Mouse (Mus musculus) adipocyte (in vitro differentiated cells): ENCODE measurements around the gene Shisa4.

Experiments
- DNase-seq: peaks from one replicate; pipeline ENCODE4 v3.0.0-alpha.2; 2016; ENCODE audit warnings: low spot score

Shisa4 gene

DNA sequence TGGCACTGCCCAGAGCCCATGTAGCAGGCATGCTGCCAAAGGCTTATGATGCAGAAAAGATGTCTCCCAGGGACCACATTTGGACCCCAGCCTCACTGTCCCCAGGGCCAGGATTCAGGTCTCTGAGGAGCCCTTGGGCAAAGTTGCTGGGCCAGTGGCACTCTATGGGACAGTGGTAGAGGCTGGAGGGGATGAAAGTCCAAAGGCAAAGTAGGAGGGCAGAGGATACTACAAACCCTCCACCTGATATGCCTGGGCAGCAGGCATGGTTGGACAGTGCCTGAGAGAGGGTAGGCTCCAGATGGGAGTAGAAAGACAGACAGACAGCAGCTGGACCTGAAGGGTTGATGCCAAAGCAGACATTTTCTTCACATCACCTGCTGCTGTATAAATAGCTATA lies 8.7 kb downstream of the Shisa4 start:
- no peak for DNase-seq

DNA sequence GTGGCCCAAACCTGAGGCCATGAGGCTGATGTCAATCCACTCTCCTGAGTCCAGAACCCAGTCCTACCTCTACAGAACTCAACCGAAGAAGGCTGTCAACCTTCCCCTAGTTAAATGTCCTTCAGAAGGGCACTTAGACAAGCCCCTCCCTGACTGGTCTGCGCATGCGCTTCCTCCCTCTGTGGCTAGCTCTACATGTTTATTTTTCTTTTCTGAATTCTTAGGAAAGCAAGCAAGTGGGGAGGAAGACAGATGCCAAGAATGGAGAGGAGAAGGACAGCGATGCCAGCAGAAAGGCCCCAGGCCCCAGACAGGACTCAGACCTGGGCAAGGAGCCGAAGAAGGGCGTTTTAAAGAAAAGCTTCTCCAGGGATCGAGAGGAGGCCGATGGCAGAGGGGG lies 11.6 kb downstream of the Shisa4 start:
- DNase-seq: no peak

DNA sequence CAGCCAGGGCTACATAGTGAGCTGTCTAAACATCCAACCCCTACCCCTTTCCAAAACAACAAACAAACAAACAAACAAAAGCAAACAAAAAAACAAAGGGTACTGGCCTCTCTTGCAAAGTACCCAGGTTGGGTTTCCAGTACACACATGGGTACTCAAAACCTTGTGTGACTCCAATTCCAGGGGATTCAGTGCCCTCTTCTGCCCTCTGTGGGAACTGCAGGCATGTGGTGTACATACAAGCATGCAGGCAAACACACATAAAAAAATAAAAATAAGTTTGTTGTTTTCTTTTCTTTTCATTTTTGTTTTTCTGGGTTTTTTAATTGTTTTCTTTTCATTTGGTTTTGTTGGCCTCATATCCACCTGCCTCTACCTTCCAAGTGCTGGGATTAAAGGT lies 12.9 kb downstream of the Shisa4 start:
- no peak for DNase-seq

DNA sequence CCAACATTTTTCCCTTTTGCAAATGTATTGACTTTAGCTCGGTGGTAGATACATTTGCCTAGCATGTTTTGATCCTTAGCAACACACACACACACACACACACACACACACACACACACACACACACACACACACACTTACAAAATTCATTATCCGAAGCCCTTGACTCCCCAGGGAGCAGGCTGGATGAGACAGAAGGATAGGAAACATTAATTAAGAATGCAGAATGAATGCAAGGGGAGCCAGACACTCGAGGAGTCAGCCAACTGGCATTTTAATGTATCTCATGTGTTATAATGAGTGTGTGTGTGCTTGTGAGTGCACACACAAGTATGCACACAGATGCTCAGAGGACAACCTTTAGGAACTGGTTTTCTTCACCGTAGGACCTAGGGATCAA lies 13.5 kb downstream of the Shisa4 start:
- no peak for DNase-seq

DNA sequence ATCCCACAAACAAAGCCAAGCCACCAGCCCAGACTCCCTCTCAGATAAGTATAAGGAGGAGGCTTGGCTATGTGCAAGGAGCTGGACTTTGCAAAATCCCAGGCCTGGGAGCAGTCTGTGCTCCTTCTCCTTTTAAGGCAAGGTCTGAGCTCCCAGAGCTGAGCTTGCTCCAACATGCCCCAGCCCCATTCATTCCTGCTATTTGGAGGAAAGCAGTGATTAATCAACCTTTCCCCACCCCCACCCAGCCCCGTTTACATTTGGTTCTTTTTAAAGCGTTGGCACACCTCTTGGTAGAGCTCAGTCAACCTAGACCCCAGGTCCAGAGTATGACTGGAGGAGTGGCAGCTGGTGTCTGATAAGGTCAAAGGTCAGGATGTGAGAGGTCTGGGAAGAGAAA lies 16.0 kb downstream of the Shisa4 start:
- DNase-seq: no peak

DNA sequence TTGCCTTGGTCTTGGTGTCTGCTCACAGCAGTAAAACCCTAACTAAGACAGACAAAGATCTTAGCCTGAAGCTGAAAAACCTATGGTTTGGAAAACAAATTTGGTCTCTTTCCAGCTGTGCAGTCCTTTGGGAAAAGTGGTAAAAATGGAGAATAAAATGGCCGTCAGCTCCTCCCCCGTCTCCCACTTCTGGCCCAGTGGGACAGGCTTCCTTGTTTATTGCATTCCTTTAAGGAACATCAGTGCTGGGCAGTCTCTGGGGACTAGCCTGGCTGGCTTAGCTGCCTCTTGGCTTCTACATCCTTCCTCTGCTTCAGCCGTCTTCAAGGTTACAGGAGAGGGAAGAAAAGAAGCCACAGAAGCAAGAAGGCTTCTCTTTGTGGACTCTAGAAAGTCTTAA lies 23.1 kb downstream of the Shisa4 start:
- DNase-seq: peak; percentile 97

DNA sequence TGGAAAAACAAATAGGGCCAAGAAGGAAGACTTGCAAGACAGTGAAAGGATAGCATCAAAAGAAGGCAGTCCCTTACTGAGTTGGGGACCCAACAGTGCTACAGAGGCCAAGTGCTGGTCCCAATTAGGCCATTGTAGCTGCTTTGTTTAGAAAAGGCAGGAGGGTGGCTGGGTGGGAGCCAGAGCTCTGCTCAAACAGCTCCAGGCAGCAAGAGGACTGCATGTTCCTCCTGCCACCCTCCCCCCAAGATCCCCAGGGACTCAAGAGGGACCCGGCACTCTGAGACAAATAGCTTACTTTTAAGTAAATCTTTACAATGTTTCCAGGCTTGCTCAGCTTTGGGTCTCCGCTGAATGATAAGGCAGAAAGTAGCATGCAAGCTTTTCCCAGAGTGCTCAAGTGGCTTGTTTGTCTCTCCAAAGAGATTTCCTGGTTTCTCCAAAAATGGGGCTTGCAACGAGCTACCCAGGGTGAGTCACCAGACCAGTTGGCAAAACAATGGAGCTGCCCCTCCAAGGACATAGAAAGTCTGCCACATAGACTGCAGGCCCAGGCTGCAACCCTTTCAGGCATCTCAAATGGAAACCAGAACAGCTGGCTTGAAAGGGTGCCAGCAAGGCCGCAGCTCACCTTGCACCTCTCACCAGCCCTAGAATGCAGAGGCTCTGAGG lies 27.4 kb downstream of the Shisa4 start:
- DNase-seq: peak; percentile 75

DNA sequence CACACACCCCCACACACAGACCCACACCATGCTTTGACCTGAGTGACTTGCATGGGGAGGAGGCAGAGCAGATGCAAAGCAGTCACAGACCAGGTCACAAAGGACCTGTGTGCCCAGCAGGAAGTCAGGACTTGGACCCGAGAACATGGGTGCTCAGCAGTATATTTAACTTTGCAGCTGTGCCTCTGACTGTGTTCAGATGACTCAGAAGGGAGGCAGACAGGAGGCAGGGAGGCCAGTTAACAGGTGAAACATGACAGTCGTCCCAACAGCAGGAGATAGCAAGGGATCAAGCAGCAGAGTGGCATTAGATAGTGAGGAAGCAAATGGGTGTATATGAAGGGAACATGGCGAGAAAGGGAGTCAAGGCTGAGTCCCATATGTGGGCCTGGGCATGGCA lies 28.1 kb downstream of the Shisa4 start:
- DNase-seq: no peak

DNA sequence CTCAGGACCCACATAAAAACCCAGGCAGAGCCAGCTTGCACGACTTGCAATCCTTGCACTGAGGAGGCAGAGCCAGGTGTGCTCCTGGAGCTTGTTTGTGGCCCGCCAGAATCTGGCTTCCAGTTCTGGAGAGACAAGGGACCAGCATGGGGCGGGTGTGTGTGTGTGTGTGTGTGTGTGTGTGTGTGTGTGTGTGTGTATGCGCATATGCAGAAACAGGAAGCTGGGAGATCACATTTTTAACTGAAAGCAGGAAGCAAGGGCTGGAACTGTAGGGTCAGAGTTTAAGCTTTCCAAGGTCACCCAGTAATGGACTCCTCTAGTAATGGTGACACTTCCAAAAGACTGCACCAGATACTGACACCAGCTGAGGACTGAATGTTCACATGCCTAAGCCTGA lies 31.0 kb downstream of the Shisa4 start:
- no peak for DNase-seq

DNA sequence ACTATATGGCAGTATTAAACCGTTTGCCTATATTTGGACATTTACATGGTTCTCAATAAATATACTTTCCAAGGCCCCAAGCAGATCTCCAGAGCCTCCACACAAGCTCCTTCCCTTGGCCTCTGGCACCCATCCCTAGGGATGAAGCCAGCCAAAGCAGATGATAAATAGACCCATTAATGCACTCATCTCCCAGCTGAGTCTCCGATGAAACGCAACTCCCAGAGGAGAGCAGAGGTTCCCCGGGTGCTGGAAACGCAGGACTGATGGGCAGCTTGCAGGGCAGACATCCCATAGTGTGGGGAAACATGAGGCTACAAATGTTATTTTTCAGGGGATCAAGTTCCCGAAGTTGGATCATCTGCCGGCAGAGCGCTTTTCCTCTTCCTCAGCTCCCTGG lies 33.1 kb downstream of the Shisa4 start:
- peak; percentile 49 for DNase-seq

DNA sequence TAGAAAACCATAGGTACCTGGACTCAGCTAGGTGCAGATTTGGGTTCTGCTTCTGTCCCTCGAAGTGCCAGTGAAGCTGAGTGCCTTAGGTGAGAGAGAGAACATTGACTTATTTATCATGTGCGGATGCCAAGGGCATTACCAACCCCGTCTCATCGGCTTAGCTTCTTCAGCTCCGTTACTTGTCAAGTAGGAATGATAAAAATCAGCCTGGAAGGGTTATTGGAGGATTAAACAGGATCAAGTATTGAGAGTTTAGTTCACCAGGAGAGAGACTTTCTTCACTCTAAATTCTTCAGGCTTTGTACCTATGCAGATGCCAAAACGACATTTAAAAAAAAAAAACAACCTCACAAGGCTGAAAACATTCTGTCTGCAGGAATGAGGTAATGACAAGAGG lies 44.5 kb downstream of the Shisa4 start:
- no peak for DNase-seq

DNA sequence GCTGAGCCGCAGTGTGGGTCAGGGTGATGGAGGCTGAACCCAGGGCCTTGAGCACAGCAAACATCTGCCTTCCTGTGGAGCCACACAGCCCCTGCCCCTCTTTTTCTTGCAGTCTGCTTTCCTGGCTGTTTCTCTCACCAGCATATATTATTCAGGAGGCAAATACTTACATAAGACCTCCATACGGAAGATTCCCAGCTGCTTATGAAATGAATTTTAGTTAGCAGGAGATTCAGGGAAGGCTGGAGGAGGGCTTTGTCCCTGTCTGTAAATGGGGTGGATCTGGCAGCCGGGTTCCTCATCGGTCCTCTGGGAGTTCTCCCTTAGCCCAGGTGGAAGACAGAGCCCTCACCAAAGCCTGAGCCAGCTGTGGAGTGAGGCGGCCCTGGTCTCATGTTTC lies 46.7 kb downstream of the Shisa4 start:
- no peak for DNase-seq

DNA sequence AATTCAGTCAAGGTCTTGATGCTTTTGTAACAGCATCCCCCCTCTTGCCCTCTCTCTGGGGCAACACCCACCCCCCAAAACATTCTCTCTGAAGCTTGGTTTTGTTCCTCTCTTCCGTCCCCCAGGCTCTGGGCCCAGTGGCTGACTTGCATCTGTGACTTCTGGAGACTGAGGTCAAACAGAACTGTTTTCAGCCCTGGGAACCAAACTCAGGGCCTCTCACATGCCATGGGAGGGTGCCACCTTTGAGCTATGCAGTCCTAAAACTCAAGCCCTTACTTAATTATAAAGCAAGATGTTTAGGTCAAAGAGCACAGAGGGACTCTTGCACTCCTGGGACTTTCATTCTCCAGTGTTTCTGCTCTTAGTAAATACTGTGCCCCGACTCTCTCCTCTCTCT lies 49.1 kb downstream of the Shisa4 start:
- peak; percentile 55 for DNase-seq

DNA sequence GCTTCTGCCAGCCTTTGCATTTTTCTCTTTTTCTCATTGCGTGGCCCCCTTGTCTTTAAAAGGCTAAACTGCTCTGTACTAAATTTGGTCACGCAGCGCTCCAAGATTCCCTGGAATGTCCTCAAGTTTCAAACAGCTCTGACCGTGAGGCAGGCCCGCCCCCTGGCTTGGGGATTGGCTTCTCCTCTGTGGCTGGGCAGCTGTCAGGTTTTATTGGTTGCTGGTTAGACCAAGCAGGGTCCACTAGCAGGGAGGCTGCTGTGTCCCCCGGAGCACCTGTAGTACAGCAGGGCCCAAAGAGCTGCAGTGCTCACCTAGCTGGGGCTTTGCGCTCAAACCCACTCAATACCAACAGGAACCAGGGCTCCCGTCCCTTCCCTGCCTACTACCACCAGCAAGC lies 50.5 kb downstream of the Shisa4 start, which contains the start of gene Lmod1:
Gene Lmod1, plus strand, starts transcription at position 237 of the 400 bp plus-strand sequence.
- DNase-seq: peak; percentile 67

DNA sequence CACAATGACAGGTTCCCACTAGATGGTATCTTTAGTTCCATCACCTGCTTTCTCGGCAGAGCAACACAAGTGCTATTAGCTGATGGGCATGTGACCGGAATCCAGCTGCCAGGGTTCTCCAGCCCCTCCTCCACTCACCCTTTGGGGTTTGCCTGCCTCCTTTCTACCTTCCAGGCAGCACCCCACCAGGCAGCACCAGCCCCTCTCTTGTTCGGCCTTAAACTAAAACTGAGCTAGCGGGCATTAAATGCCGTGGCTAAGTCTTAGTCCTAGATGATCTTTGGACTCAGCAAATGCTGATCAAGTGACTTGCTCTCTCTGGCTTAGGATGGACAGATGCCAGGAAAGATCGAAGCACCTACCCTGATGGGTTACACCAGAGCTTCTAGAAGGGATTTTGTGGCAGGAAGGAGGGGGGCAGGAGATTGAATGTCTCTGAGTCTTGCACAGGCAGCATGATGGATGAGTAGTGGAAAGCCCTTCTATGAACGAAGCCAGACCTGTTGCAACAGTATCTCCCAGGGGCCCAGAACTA lies 51.6 kb downstream of the Shisa4 start:
- DNase-seq: peak; percentile 61
